Mouse (Mus musculus) hindbrain, postnatal 0 days (tissue): Measurements from ENCODE around the gene Usp33. TPM values are rescaled to one million over a fixed set of nuclear protein-coding genes. Genes with fewer than 3 reads are reported as not detected.

ENCODE experiments used
- ATAC-seq: fragments of 200-750 bp; cut with Nextera tagmentation; 2 replicates; pipeline ENCODE4 v1.8.0; 2017; ENCODE audit warnings: mild to moderate bottlenecking, moderate TSS enrichment, moderate library complexity
- DNase-seq: peaks from one replicate; pipeline ENCODE4 v3.0.0-alpha.2; 2015; ENCODE audit warnings: low spot score
- H3K27ac ChIP-seq: fragments of 300-500 bp; sonication (generic); 2 replicates; pipeline ENCODE4 v1.5.1; 2014; ENCODE audit warnings: mild to moderate bottlenecking
- H3K27me3 ChIP-seq: fragments of 300-500 bp; sonication (generic); 2 replicates; pipeline ENCODE4 v1.6.1; 2014; ENCODE audit warnings: low read length, mixed read lengths; ENCODE audit not compliant: insufficient read depth
- H3K36me3 ChIP-seq: fragments of 300-500 bp; sonication (generic); 2 replicates; pipeline ENCODE4 v1.6.1; 2014; ENCODE audit warnings: low read length, mixed read lengths; ENCODE audit not compliant: insufficient read depth
- H3K4me1 ChIP-seq: fragments of 300-500 bp; sonication (generic); 2 replicates; pipeline ENCODE4 v1.6.1; 2014; ENCODE audit warnings: antibody characterized with exemption, low read length, mixed read lengths; ENCODE audit not compliant: insufficient read depth
- H3K4me2 ChIP-seq: fragments of 300-500 bp; sonication (generic); 2 replicates; pipeline ENCODE4 v1.6.1; 2014; ENCODE audit warnings: low read depth, mild to moderate bottlenecking, low read length, moderate library complexity, mixed read lengths
- H3K4me3 ChIP-seq: fragments of 300-500 bp; sonication (generic); 2 replicates; pipeline ENCODE4 v1.5.1; 2014; ENCODE audit warnings: low read length
- H3K9ac ChIP-seq: fragments of 300-500 bp; sonication (generic); replicated peaks from 2 replicates; pipeline ENCODE4 v1.6.1; 2014; ENCODE audit warnings: mild to moderate bottlenecking, low read length, moderate library complexity, mixed read lengths
- H3K9me3 ChIP-seq: fragments of 300-500 bp; sonication (generic); 2 replicates; pipeline ENCODE4 v1.6.1; 2016; ENCODE audit warnings: low read length, mixed read lengths
- CTCF ChIP-seq: IDR thresholded peaks from 2 replicates; pipeline ENCODE4 v1.5.1; 2016; ENCODE audit warnings: antibody characterized with exemption, control low read depth, low read depth
- WGBS: fragments of 180-500 bp; shearing (Covaris S2); extraction: QIAGEN DNeasy Blood & Tissue Kit; methylation state at CpG from one replicate; pipeline ENCODE4 v1.1.7; 2014; 5-methylcytosine and 5-hydroxymethylcytosine counted together
- polyA plus RNA-seq: library from polyadenylated mRNA; unstranded; fragments of >200 nt; fragmentation: Nextera tagmentation; extraction: Ambion mirVana; gene quantifications from 2 replicates; pipeline ENCODE4 v1.2.1, GENCODE M21; 2015
- total RNA-seq: library from RNA; depleted of rRNA; stranded (reverse); fragments of >200 nt; gene quantifications from 2 replicates; pipeline ENCODE4 v1.2.3, GENCODE M21; 2014

Usp33 gene
- total and polyA plus RNA-seq, 2 experiments from 2014 or later = 51.5 to 64.8 TPM

DNA sequence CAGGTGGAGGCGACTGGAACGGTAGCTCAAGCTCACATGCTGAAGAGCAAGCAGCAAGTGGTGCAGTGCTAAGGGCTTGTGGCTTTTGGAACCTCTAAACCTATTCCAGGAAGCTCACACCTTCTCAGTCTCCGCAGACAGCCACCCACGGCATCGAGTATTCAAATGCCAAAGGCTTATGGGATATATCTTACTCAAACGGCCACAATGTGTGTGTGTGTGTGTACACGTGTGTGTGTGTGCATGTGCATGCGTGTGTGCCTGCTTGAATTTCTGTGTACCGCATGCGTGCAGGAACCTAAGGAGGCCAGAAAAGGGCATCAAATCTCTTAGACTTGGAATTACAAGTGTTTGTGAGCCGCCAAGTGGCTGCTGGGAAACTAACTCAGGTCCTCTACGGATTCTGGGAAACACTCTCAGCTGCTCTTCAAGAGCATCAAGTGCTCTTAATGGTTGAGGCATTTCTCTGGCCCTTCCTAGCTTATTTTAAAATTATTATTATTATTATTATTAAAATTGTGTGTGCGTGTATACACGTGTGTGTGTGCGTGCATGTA lies 3.2 kb upstream of the Usp33 start:
- Histone ChIP-seq H3K4me2 (no peak overlapping the region), H3K4me1 (0 out of 2 replicates have a peak, but pooled peaks cover under 1% of the 10 kb centered on the region), H3K36me3 (no peaks in the 10 kb centered on the region), H3K9ac (no peak overlapping the region), H3K27ac (no peak overlapping the region), H3K27me3 (no peaks in the 10 kb centered on the region), H3K9me3 (no peaks in the 10 kb centered on the region), H3K4me3 (no peak overlapping the region)
- no peak for ATAC-seq
- no peak for TF ChIP-seq CTCF
- DNase-seq = no peak
- 90% methylated on average over 15 of the region's 15 CpGs for WGBS

DNA sequence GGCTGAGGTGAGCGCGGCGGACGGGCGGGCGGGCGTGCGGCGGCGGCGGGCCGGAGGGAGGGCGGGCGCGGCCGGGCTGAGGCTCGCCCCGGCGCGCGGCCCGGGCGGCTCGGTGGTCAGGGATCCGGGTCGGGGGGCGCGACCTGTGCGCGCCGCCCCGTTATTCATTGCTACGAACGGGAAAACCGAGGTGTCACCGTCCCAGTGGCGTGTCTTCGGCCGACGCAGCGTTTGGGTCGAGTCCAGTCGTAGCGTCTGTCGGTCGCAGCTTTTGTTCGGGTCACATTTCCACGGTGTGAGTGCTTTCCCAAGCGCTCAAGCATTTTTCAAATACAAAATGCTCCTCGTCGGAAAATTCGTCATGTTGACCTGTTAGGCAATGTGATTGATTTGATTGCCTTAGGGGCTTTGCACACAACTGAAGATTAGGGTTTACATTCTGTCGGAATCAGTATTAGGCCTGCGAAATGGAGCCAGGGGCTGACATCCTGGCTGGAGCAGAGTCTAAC lies 409 bp downstream of the Usp33 start:
- no peak; the same call in 1 of the 2 replicates for ATAC-seq

DNA sequence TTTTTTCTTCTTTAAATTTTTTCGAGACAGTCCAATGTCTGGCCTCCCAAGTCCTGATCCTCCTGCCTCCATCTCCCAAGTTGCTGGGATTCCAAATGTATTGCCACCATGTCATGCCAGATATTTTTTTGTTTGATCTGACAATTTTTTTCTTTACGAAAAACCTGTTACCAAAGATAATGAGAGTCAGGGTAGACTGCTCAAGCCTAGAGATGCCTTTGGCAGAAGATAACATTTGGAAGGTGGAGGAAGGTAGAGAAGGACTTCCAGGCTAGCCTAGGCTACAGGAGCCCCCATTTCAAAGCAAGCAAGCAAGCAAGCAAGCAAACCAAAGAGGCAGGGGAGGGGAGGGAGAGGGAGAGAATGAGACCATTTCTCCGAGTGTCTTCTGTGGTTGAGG lies 949 bp downstream of the Usp33 start:
- H3K4me2 ChIP-seq = peak overlapping the region; percentile 65
- peak overlapping the region; percentile 87 for H3K9ac ChIP-seq
- H3K36me3 ChIP-seq = no peaks in the 10 kb centered on the region
- 0 out of 2 replicates have a peak, but pooled peaks cover 6% of the 10 kb centered on the region for H3K4me1 ChIP-seq
- WGBS = 33% methylated on average over 3 of the region's 3 CpGs
- no peak for TF ChIP-seq CTCF
- H3K4me3 ChIP-seq = peak overlapping the region; percentile 84
- H3K9me3 ChIP-seq = no peaks in the 10 kb centered on the region
- DNase-seq = no peak
- ATAC-seq = no peak
- peak overlapping the region; percentile 92 for H3K27ac ChIP-seq
- no peaks in the 10 kb centered on the region for H3K27me3 ChIP-seq

More for the DNA sequence above, 409 bp downstream of the Usp33 start:
- Histone ChIP-seq H3K4me3 (peak overlapping the region; percentile 84), H3K27ac (peak overlapping the region; percentile 92), H3K4me2 (peak overlapping the region; percentile 65), H3K9me3 (no peaks in the 10 kb centered on the region), H3K27me3 (no peaks in the 10 kb centered on the region), H3K4me1 (0 out of 2 replicates have a peak, but pooled peaks cover 6% of the 10 kb centered on the region), H3K9ac (peak overlapping the region; percentile 87), H3K36me3 (no peaks in the 10 kb centered on the region)
- DNase-seq = peak; percentile 63
- no peak for TF ChIP-seq CTCF
- under 1% methylated on average over 47 of the region's 54 CpGs for WGBS

DNA sequence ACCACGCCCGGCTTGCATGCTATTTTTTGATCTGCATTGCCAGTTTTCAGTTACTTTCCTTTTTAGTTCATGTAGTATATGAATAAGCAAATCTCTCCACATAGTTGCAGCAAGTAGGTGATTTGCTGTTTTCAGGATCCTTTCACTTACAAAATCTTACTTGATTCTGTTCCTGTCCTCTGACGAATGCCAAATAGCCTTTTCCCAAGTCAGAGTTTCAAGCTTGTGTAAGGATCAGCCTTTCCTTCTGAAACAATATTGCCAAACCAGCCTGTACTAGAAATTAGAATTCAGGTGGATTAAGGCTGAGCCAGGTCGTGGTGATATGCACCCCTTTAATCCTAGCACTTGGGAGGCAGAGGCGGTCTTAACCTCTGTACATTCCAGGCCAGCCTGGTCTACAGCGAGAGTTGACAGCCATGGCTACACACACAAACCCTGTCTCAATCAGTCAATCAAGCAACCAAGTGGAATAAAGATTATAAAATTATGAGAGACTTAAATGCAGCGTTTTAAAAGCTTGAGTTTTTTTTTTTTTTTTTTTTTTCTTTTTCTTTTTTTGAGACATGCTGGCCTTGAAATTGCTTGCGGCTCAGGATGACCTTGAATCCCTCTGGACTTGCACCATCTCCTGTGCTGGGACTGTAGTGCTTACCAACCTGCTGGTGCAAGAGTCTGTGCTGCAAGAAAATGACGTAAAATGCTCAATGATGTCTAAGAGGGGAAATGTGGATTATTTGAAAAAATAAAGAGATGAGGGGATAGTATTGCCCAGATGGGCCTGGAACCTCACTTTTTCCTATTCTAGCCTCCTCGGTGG lies 1.9 kb downstream of the Usp33 start:
- H3K9ac ChIP-seq = no peak overlapping the region
- ATAC-seq = no peak

DNA sequence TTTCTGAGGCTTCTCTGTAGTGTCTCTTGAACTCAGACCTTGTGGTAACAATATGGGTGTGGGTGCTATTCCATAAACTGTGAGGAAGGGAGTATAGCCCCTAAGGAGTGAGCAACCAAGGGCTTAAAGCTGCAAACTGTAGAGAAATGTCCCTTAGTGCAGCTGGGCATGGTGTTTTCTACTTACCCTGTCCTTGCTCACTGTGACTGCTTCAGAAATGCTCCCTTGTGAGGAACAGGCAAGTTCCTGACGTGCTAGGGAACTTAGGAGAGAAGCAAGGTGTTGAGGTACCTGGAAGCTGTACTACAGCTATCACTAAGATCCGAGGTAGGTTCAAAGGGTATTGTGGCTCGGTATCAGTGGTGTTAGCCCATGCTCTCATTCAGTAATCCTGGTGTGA lies 4.2 kb downstream of the Usp33 start:
- Histone ChIP-seq H3K9ac (no peak overlapping the region), H3K4me2 (no peak overlapping the region), H3K27ac (no peak overlapping the region), H3K9me3 (no peaks in the 10 kb centered on the region), H3K4me1 (0 out of 2 replicates have a peak, but pooled peaks cover 6% of the 10 kb centered on the region), H3K4me3 (no peak overlapping the region), H3K36me3 (no peaks in the 10 kb centered on the region), H3K27me3 (no peaks in the 10 kb centered on the region)
- ATAC-seq (no peak), DNase-seq (no peak)
- TF ChIP-seq CTCF = no peak
- WGBS = 89% methylated on average over 3 of the region's 3 CpGs

More for the DNA sequence above, 1.9 kb downstream of the Usp33 start:
- Histone ChIP-seq H3K27ac (no peak overlapping the region), H3K36me3 (no peaks in the 10 kb centered on the region), H3K27me3 (no peaks in the 10 kb centered on the region), H3K4me3 (no peak overlapping the region), H3K4me2 (peak overlapping the region; percentile 65; the same call in 1 of the 2 replicates), H3K4me1 (0 out of 2 replicates have a peak, but pooled peaks cover 6% of the 10 kb centered on the region), H3K9me3 (no peaks in the 10 kb centered on the region)
- WGBS = 83% methylated on average over 10 of the region's 10 CpGs
- no peak for DNase-seq
- no peak for TF ChIP-seq CTCF

DNA sequence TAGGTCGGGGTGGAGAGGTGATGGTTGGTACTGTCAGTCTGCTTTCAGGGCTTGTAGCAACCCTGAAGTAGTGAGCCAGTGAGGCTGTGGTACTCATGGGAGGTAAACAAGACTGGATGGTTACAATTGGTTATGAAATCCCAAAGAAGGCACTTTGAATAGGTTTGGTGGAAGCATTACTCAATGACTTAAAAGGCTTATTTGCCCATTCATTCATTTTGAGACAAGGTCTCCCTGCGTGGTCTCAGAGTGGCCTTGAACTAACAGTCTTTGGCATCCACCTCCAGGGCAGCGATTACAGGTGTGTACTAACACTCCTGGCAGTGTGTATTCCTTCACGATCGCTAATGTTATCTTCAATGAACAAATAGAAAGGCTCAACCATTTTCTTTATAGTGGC lies 4.7 kb downstream of the Usp33 start:
- Histone ChIP-seq H3K9me3 (no peaks in the 10 kb centered on the region), H3K36me3 (no peaks in the 10 kb centered on the region), H3K9ac (no peak overlapping the region), H3K27me3 (no peaks in the 10 kb centered on the region), H3K4me1 (0 out of 2 replicates have a peak, but pooled peaks cover 6% of the 10 kb centered on the region), H3K27ac (no peak overlapping the region), H3K4me3 (no peak overlapping the region), H3K4me2 (no peak overlapping the region)
- no peak for TF ChIP-seq CTCF
- WGBS = 89% methylated on average over 5 of the region's 5 CpGs
- ATAC-seq (no peak), DNase-seq (no peak)

DNA sequence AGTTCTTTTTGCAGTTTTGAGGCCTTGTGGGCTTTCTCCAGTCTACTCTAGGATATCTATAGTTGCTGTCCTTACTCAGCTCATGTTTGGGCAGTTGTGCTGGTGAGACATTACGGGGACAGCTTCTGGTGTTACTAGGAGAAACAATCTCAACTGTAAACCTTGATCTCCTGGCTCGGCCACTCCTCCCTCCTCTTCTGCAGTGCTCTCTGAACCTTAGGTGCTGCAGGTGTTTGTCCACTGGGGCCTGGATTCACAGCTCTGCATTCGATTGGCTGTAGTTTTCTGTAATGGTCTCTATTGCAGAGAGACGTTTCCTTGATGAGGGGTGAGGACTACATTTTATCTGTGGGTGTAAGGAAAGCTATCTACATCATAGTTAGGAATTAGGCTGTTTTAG lies 6.0 kb downstream of the Usp33 start:
- DNase-seq (no peak), ATAC-seq (no peak)
- 88% methylated on average over 4 of the region's 4 CpGs for WGBS
- no peak overlapping the region for H3K9ac ChIP-seq
- H3K27ac ChIP-seq = no peak overlapping the region
- H3K9me3 ChIP-seq = no peaks in the 10 kb centered on the region
- H3K36me3 ChIP-seq = no peaks in the 10 kb centered on the region
- H3K4me3 ChIP-seq = no peak overlapping the region
- no peaks in the 10 kb centered on the region for H3K27me3 ChIP-seq
- no peak overlapping the region for H3K4me2 ChIP-seq
- H3K4me1 ChIP-seq = 0 out of 2 replicates have a peak, but pooled peaks cover 6% of the 10 kb centered on the region
- no peak for TF ChIP-seq CTCF
